Mouse (Mus musculus) c-Kit-positive CD71-positive TER-119-negative erythroid progenitor cells, embryonic 14.5 days (primary cell): ENCODE measurements around the gene Rbl1.

Experiments used
- DNase-seq: peaks from one replicate; pipeline ENCODE4 v3.0.0-alpha.2; 2013; ENCODE audit warnings: low read depth

Gene Rbl1

GRCm38 (mm10) chr2:157132686-157133540, 71.4 kb downstream of the Rbl1 start:
- no peak for DNase-seq

DNA sequence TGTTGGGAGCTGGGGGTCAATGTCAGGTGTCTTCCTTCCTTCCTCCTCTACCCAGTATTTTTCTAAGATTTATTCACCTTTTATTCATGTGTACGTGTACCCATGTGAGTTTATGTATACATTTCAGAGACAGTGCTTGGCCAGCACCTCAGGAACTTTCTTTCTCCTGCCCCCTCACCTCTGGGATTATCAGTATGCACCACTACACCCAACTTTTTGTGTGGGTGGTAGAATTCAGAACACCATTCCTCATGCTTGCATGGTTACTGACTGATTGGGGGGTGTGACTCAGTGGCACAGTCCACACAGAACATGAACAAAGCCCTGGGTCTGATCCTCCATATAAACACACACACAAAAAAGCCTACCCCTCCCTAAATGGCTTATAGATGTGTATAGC, 72.2 kb downstream of the Rbl1 start:
- DNase-seq, result no peak

GRCm38 (mm10) chr2:157130813-157131514, 73.4 kb downstream of the Rbl1 start:
- no peak for DNase-seq

GRCm38 (mm10) chr2:157129601-157130164, 74.7 kb downstream of the Rbl1 start:
- DNase-seq, result no peak

- no peak for DNase-seq
Observed at GRCm38 (mm10) chr2:157129096-157129495, 75.2 kb downstream of the Rbl1 start.

DNA sequence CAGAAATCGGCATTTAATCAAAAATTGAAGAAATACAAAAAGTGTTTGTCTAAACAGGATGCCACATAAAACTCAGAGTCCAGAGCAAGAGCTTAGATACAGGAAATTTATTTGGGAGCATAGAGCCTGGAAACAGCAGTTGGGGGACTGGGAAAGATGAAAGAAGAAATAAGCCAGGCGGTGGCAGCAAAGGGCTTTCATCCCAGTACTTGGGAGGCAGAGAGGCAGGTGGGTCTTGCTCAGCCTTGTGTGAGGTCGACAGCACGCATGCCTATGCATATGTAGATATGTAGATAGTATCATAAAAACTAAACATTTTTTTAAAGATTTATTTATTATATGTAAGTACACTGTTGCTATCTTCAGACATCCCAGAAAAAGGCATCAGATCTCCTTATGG, 76.3 kb downstream of the Rbl1 start:
- no peak for DNase-seq

DNA sequence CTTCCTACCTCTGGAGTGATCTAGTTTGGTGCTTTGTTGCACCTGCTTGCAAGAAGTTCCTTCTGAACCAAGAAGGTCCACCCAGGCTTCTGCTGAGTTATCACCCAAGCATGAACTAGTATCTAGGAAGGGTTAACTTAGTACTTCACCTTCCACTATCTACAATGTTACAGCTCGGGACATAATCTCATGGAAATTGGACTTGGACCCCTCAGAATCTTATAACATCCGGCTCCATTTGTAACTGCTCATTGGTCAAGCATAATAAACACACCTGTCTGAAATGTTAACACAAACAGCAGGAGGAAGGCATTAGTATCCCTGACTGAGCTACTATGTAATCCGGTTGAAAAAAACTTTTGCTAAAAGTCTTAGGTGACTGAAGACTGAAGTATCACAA, 77.0 kb downstream of the Rbl1 start:
- DNase-seq, result no peak

- no peak for DNase-seq
Observed at GRCm38 (mm10) chr2:157125246-157125645, 79.1 kb downstream of the Rbl1 start.

DNA sequence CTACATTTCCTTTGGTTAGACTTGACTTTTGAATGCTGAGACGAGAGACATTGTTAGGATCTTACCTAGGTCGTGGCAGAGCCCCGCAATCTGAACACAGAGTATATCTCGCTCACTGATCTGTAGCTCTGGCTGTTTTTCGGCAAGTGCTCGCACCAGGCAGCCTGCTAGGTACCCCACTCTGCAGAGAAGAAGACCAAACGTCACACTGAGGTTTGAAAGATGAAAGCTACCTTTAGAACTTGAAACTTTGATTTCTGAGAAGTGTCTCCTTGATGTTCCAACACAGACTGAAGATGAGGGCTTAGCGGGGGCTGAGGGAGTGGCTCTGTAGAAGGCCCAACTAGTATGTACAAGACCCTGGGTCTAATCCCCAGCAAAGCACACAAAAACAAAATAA, 82.6 kb downstream of the Rbl1 start:
- DNase-seq, result no peak

DNA sequence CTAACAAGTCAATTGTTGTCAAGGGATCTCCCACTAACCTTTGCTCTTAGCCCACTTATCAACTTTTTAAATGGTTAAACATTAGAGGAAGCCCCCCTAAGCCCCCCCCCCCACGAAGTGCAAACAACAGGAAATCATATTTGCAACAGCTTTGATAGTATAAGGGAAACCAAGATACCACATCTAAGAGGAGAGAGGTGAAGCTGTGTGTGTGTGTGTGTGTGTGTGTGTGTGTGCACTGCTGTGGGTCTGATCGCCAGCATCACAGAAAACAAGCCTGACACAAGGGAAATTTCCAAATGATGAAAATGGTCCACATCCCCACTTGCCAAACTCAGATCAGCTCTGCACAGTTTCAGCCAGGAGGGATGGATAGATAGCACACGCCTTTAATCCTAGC, 85.3 kb downstream of the Rbl1 start:
- no peak for DNase-seq

GRCm38 (mm10) chr2:157118556-157118955, 85.8 kb downstream of the Rbl1 start:
- DNase-seq, result no peak

DNA sequence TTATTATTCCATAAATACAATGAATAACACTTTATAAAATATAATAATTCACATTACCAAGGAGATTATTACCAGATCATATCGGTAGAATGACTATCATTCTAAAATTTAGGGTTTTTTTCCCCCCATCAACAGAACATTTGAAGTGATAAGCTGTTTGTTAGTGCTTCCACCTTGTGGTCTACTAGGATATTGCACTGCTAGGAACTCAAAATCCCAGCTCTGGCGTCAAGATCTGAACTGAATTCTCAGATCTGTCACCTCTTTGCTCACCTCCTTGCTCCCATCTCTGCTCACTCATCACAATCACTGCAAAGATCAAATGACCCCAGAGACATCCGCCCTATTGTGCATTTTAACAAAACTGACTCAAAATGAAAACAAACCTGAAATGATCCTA, 87.4 kb downstream of the Rbl1 start:
- peak; percentile 44 for DNase-seq

GRCm38 (mm10) chr2:157108236-157108635, 96.1 kb downstream of the Rbl1 start:
- DNase-seq, result no peak

DNA sequence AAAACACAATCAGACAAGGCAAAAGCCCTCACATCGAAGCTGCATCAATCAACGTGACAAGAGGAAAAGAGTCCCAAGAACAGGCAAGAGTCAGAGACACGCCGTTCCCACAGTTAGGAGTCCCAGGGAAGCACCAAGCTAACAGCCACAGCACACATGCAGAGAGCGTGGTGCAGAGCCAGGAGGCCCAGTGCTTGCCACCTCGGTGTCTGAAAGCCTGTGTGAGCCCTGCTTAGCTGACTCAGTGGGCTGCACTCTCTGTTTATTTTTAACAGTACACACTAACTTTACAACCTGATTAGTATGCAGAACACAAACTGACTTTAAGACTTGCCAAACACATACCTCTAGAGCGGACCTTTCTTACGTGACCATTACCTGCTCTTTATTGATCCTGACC, 99.9 kb downstream of the Rbl1 start:
- DNase-seq, result no peak

GRCm38 (mm10) chr2:157102256-157102655, 102.1 kb downstream of the Rbl1 start:
- no peak for DNase-seq

- no peak for DNase-seq
Observed at GRCm38 (mm10) chr2:157101650-157102049, 102.7 kb downstream of the Rbl1 start.

DNA sequence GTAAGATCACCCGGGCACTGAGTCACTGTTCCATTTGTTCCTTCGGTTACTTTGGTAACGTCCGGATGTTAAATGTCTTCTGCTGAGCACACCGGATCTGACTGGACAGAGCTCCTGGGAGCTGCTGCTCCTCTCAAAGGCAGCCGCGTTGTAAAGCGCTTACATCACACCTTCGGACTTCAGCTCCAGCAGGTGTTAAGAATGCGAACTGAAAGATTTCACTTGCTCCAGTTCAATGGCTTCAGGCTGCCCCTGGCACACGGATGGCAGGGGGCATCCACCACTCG, 104.1 kb downstream of the Rbl1 start:
- no peak for DNase-seq

DNA sequence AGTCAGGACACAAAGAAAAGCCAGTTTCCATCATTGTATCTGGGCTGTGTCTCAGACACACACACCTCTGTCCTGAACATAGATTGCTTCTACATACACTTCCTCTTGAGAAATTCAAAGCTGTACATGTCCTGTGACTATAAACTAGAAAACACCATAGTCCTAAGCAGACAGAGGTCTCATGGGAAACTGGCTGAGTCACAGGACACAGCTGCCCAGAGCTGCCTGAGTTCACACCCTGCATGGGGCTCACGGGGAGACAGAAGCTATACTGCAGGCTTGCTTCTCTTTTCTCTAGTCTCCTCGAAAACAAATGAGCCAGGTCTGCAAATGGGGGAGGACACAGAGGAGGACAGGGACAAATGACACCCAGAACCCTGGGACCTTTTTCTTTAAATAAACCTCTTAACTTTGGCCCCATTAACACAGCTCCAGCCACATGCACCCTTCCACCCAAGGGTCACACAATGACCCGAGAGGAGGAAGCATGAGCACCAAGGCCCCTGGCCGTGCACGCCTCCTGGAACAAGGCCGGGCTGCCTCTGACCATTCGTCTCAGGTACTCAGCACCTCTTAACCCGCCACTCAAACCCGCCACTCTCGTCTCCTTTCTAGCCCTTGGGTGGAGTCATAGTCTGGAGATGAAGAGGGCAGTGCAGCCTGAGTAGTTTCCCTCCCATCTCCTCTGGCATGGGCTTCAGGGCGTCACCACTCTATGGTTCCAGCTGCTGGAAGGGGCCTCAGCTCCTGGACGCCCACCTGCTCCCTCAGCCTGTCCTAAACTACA, 104.6 kb downstream of the Rbl1 start:
- no peak for DNase-seq
